Mouse (Mus musculus) stomach, embryonic 16.5 days (tissue): ENCODE data around the gene Fcgr4. TPM values are rescaled to one million over a fixed set of nuclear protein-coding genes. Genes with fewer than 3 reads are reported as not detected.
"Not testable (repeated sequence)": the region's sequence is repeated elsewhere in the genome, so short reads cannot be mapped to it uniquely, and the experiment has no call there.

ENCODE experiments used
- ATAC-seq: fragments of 200-750 bp; cut with Nextera tagmentation; 2 replicates; pipeline ENCODE4 v1.8.0; 2017; ENCODE audit warnings: moderate number of reproducible peaks, moderate TSS enrichment; ENCODE audit not compliant: insufficient read depth, low FRiP score
- H3K27ac ChIP-seq: fragments of 300-500 bp; sonication (generic); 2 replicates; pipeline ENCODE4 v1.5.1; 2014; ENCODE audit warnings: low read length
- H3K27me3 ChIP-seq: fragments of 300-500 bp; sonication (generic); 2 replicates; pipeline ENCODE4 v1.6.1; 2014; ENCODE audit warnings: low read length, control low read depth, mixed read lengths; ENCODE audit not compliant: control insufficient read depth, insufficient read depth
- H3K36me3 ChIP-seq: fragments of 300-500 bp; sonication (generic); 2 replicates; pipeline ENCODE4 v1.6.1; 2014; ENCODE audit warnings: low read length; ENCODE audit not compliant: control insufficient read depth, insufficient read depth
- H3K4me1 ChIP-seq: fragments of 300-500 bp; sonication (generic); 2 replicates; pipeline ENCODE4 v1.6.1; 2014; ENCODE audit warnings: low read length, control low read depth, mixed read lengths; ENCODE audit not compliant: control insufficient read depth, insufficient read depth
- H3K4me2 ChIP-seq: fragments of 300-500 bp; sonication (generic); 2 replicates; pipeline ENCODE4 v1.6.1; 2014; ENCODE audit warnings: low read depth, low read length, mixed read lengths
- H3K4me3 ChIP-seq: fragments of 300-500 bp; sonication (generic); replicated peaks from 2 replicates; pipeline ENCODE4 v1.5.1; 2014; ENCODE audit warnings: mild to moderate bottlenecking, low read length
- H3K9ac ChIP-seq: fragments of 300-500 bp; sonication (generic); 2 replicates; pipeline ENCODE4 v1.6.1; 2014; ENCODE audit warnings: low read length
- H3K9me3 ChIP-seq: fragments of 300-500 bp; sonication (generic); replicated peaks from 2 replicates; pipeline ENCODE4 v1.6.1; 2016; ENCODE audit warnings: low read length, control low read depth; ENCODE audit not compliant: control insufficient read depth
- WGBS: fragments of 180-500 bp; shearing (Covaris S2); extraction: QIAGEN DNeasy Blood & Tissue Kit; methylation state at CpG from one replicate; pipeline ENCODE4 v1.1.7; 2014; 5-methylcytosine and 5-hydroxymethylcytosine counted together
- polyA plus RNA-seq: library from polyadenylated mRNA; unstranded; fragments of >200 nt; fragmentation: Nextera tagmentation; extraction: Ambion mirVana; gene quantifications from 2 replicates; pipeline ENCODE4 v1.2.1, GENCODE M21; 2015

The Fcgr4 gene
- 0.90 and 1.5 TPM in 2 replicates for polyA plus RNA-seq

DNA sequence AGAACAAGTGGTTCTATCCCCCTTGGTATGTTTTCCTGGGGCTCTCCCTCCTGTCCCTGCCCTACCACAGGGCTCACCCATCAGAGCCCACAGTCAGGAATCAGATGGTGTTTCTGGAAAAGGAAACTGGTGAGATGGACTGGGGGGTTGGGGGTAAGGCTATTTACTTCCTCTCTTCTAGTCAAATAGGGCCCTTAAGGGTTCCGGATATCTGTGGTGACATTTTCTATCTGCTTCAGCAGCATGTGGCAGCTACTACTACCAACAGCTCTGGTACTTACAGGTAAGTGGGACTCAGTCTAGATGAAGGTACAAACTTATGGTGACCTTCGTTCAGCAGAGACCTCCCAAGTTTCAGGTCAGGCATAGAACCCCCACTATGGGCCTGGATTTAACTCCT lies at the start of gene Fcgr4:
Gene Fcgr4 (plus strand): TSS at position 184 of the 400 bp plus-strand sequence.
- no peak for ATAC-seq
- H3K4me2 ChIP-seq: no peak within 1 kb of the TSS
- whole genome bisulfite sequencing: 88% methylated on average over 2 of the region's 2 CpGs

DNA sequence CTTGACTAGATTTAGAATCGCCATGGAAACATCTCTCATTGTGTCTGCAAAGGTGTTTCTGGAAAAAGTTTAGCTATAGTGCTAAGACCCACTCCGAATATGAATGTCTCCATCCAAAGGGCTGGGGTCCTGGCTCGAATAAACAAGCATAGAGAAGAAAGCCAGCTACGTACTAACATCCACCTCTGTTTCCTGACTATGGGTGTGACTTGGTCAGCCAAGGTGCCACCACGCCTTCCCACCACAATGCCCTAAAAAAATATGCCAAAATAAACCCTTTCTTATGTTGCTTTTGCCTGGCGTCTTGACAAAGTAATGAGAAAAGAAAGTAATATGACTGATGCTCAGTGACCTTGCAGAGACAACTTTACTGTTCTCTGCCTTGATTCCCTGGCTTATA lies 46.2 kb upstream of the Fcgr4 start:
- no peaks in the 10 kb centered on the region for H3K36me3 ChIP-seq
- H3K4me2 ChIP-seq: no peak overlapping the region
- H3K27ac ChIP-seq: no peak overlapping the region
- no peak overlapping the region for H3K9ac ChIP-seq
- H3K4me1 ChIP-seq: no peaks in the 10 kb centered on the region
- H3K9me3 ChIP-seq: no peaks in the 10 kb centered on the region
- H3K4me3 ChIP-seq: no peak overlapping the region
- no peaks in the 10 kb centered on the region for H3K27me3 ChIP-seq
- WGBS: 73% methylated on average over 6 of the region's 6 CpGs
- no peak for ATAC-seq

More for the DNA sequence above, at the start of gene Fcgr4:
- Histone ChIP-seq H3K27ac (no peak within 1 kb of the TSS), H3K4me3 (no peak within 1 kb of the TSS), H3K36me3 (no peaks in the 10 kb centered on the region), H3K4me1 (no peaks in the 10 kb centered on the region), H3K9ac (no peak within 1 kb of the TSS), H3K9me3 (no peaks in the 10 kb centered on the region), H3K27me3 (no peaks in the 10 kb centered on the region)

DNA sequence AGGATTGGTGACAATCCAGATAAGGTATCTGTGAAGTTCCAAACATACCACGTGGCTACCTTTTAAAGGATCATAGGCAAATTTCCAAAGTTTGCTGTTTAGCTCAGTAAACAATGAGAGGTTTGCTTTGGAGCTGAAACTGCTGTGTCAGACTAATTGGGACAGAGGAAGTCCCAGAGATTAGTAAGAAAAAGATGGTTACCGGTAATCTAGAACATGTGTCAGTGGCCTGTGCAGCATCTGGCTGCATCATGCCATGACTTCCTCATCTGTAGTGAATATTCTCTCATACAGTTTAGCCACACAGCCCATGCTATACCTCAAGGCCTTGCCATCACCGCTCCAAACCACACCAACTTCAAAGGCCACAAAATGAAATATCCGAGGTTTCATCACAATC lies 45.8 kb upstream of the Fcgr4 start:
- no peak for ATAC-seq

DNA sequence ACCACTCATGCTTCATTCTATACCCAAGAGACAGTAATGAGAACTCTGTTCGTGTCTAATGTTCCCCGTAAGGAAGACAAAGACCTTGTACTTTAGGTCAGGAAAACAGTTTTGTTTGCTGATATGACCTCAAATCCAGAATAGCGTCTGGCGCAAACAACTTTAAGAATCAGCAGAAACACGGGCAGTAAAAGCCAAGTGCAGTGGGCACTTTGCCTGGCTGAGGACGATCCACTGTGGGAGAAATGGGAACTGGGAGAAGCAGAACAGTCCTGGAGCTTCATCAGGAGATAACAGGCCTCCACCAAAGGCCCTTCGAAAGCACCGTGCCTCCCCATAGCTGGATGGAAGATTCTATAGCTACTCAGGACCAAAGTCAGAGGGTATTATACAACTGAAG lies 44.5 kb upstream of the Fcgr4 start:
- Histone ChIP-seq H3K4me3 (no peak overlapping the region), H3K9ac (no peak overlapping the region), H3K9me3 (no peaks in the 10 kb centered on the region), H3K27ac (no peak overlapping the region), H3K36me3 (no peaks in the 10 kb centered on the region), H3K4me2 (no peak overlapping the region), H3K4me1 (no peaks in the 10 kb centered on the region), H3K27me3 (no peaks in the 10 kb centered on the region)
- 80% methylated on average over 8 of the region's 8 CpGs for WGBS
- ATAC-seq: no peak

More for the DNA sequence above, 45.8 kb upstream of the Fcgr4 start:
- H3K4me2 ChIP-seq: no peak overlapping the region
- 70% methylated on average over 4 of the region's 4 CpGs for WGBS
- H3K27me3 ChIP-seq: no peaks in the 10 kb centered on the region
- no peaks in the 10 kb centered on the region for H3K4me1 ChIP-seq
- no peaks in the 10 kb centered on the region for H3K9me3 ChIP-seq
- no peaks in the 10 kb centered on the region for H3K36me3 ChIP-seq
- no peak overlapping the region for H3K9ac ChIP-seq
- no peak overlapping the region for H3K4me3 ChIP-seq
- H3K27ac ChIP-seq: no peak overlapping the region

DNA sequence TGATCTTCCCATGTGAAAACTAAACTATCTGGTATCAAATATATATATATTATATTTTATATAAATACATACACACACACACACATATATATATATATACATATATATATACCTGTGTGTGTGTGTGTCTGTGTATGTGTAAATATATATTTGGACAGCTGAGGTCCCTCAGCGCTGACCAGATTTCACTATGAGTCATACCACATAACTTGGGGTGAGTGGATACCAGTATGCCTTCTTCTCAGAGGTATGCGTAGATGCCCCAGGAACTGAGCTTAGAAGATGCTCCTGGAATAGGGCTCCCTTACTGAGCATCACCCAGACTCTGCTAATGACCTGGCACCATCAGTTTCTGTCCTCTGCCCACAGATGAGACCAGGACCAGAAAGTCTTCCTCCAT lies 44.0 kb upstream of the Fcgr4 start:
- Histone ChIP-seq H3K27me3 (no peaks in the 10 kb centered on the region), H3K4me2 (no peak overlapping the region), H3K27ac (no peak overlapping the region), H3K9me3 (no peaks in the 10 kb centered on the region), H3K4me3 (no peak overlapping the region), H3K36me3 (no peaks in the 10 kb centered on the region), H3K9ac (no peak overlapping the region), H3K4me1 (no peaks in the 10 kb centered on the region)
- WGBS: 92% methylated on average over 2 of the region's 2 CpGs
- ATAC-seq: no peak

- ATAC-seq, H3K4me2 ChIP-seq, H3K27me3 ChIP-seq, H3K9ac ChIP-seq, H3K9me3 ChIP-seq, H3K27ac ChIP-seq, H3K4me1 ChIP-seq, H3K4me3 ChIP-seq, H3K36me3 ChIP-seq: not testable (repeated sequence)
- WGBS: 80% methylated on average over 2 of the region's 2 CpGs
These were observed 43.4 kb upstream of the Fcgr4 start for GRCm38 (mm10) chr1:170975350-170975749.

- H3K9me3 ChIP-seq: no peaks in the 10 kb centered on the region
- H3K4me2 ChIP-seq: no peak overlapping the region
- H3K27me3 ChIP-seq: no peaks in the 10 kb centered on the region
- no peaks in the 10 kb centered on the region for H3K36me3 ChIP-seq
- H3K27ac ChIP-seq: no peak overlapping the region
- H3K4me3 ChIP-seq: no peak overlapping the region
- no peak overlapping the region for H3K9ac ChIP-seq
- no peak for ATAC-seq
- WGBS: 65% methylated on average over 7 of the region's 7 CpGs
- H3K4me1 ChIP-seq: no peaks in the 10 kb centered on the region
These were observed 43.0 kb upstream of the Fcgr4 start for GRCm38 (mm10) chr1:170975751-170976161.

GRCm38 (mm10) chr1:170976447-170976846 lies 42.3 kb upstream of the Fcgr4 start, which contains the start of gene Fcgr2b:
Gene Fcgr2b, minus strand, starts transcription at chr1:170976547.
- no peak within 1 kb of the TSS for H3K4me2 ChIP-seq
- H3K9me3 ChIP-seq: no peaks in the 10 kb centered on the region
- no peak for ATAC-seq
- H3K9ac ChIP-seq: no peak within 1 kb of the TSS
- H3K27ac ChIP-seq: no peak within 1 kb of the TSS
- no peaks in the 10 kb centered on the region for H3K27me3 ChIP-seq
- no peaks in the 10 kb centered on the region for H3K36me3 ChIP-seq
- H3K4me3 ChIP-seq: no peak within 1 kb of the TSS
- WGBS: 81% methylated on average over 5 of the region's 5 CpGs
- no peaks in the 10 kb centered on the region for H3K4me1 ChIP-seq

- no peak for ATAC-seq
- H3K36me3 ChIP-seq: no peaks in the 10 kb centered on the region
- H3K4me1 ChIP-seq: no peaks in the 10 kb centered on the region
- no peaks in the 10 kb centered on the region for H3K27me3 ChIP-seq
- WGBS: 76% methylated on average over 4 of the region's 4 CpGs
- no peak overlapping the region for H3K4me3 ChIP-seq
- H3K9me3 ChIP-seq: no peaks in the 10 kb centered on the region
- H3K27ac ChIP-seq: no peak overlapping the region
- H3K4me2 ChIP-seq: no peak overlapping the region
- no peak overlapping the region for H3K9ac ChIP-seq
These were observed 40.1 kb upstream of the Fcgr4 start for GRCm38 (mm10) chr1:170978601-170979000.

- not testable (repeated sequence) for H3K4me2 ChIP-seq, H3K9ac ChIP-seq, H3K27me3 ChIP-seq, H3K36me3 ChIP-seq, H3K27ac ChIP-seq, H3K4me1 ChIP-seq, H3K4me3 ChIP-seq, H3K9me3 ChIP-seq
- ATAC-seq: peak; percentile 47; the same call in 1 of the 2 replicates
- 65% methylated on average over 1 of the region's 1 CpGs for WGBS
These were observed 37.0 kb upstream of the Fcgr4 start for GRCm38 (mm10) chr1:170981679-170982078.
